Mouse (Mus musculus) liver, embryonic 14.5 days (tissue): ENCODE measurements around the gene Pear1. TPM values are rescaled to one million over a fixed set of nuclear protein-coding genes. Genes with fewer than 3 reads are reported as not detected.

Experiments
- ATAC-seq: fragments of 200-750 bp; cut with Nextera tagmentation; 2 replicates; pipeline ENCODE4 v1.8.0; 2017; ENCODE audit warnings: moderate number of reproducible peaks, mild to moderate bottlenecking, moderate library complexity; ENCODE audit not compliant: insufficient read depth
- DNase-seq, 3 experiments: peaks; one replicate each; pipeline ENCODE4 v3.0.0-alpha.2; 2012 to 2013; ENCODE audit warnings: low read depth in 3 of 3, low spot score in 3 of 3
- H3K27ac ChIP-seq: fragments of 300-500 bp; sonication (generic); 2 replicates; pipeline ENCODE4 v1.5.1; 2014; ENCODE audit warnings: moderate library complexity, mild to moderate bottlenecking, control low read depth, inconsistent platforms
- H3K27me3 ChIP-seq: fragments of 300-500 bp; sonication (generic); 2 replicates; pipeline ENCODE4 v1.6.1; 2014; ENCODE audit warnings: mild to moderate bottlenecking, low read length, moderate library complexity; ENCODE audit not compliant: control insufficient read depth, insufficient read depth
- H3K36me3 ChIP-seq: fragments of 300-500 bp; sonication (generic); replicated peaks from 2 replicates; pipeline ENCODE4 v1.6.1; 2014; ENCODE audit warnings: low read depth; ENCODE audit not compliant: control insufficient read depth, insufficient read depth
- H3K4me1 ChIP-seq, 2 experiments: fragments of 200-500 bp in 1 of 2; fragments of 300-500 bp in 1 of 2; sonication (generic) in 1 of 2; replicated peaks; 2 replicates each; pipeline ENCODE4 v1.6.1; 2012 to 2014; ENCODE audit warnings: antibody characterized with exemption in 1 of 2, inconsistent platforms in 1 of 2, low read length in 1 of 2; ENCODE audit not compliant: control insufficient read depth in 2 of 2, insufficient read depth in 2 of 2
- H3K4me2 ChIP-seq: fragments of 300-500 bp; sonication (generic); 2 replicates; pipeline ENCODE4 v1.6.1; 2014; ENCODE audit warnings: low read depth, mild to moderate bottlenecking, control low read depth, moderate library complexity
- H3K4me3 ChIP-seq, 2 experiments: fragments of 200-500 bp in 1 of 2; fragments of 300-500 bp in 1 of 2; sonication (generic) in 1 of 2; 2 replicates each; pipeline ENCODE4 v1.5.1; 2012 to 2014; ENCODE audit warnings: low read depth in 2 of 2, low read length in 2 of 2, mild to moderate bottlenecking in 2 of 2, control low read depth in 1 of 2, inconsistent platforms in 1 of 2, moderate library complexity in 1 of 2; ENCODE audit not compliant: insufficient read depth in 1 of 2
- H3K9ac ChIP-seq: fragments of 300-500 bp; sonication (generic); replicated peaks from 2 replicates; pipeline ENCODE4 v1.6.1; 2014; ENCODE audit warnings: mild to moderate bottlenecking, control low read depth, moderate library complexity
- H3K9me3 ChIP-seq: fragments of 300-500 bp; sonication (generic); 2 replicates; pipeline ENCODE4 v1.6.1; 2016; ENCODE audit warnings: low read length, mixed read lengths; ENCODE audit not compliant: control insufficient read depth
- CTCF ChIP-seq: IDR thresholded peaks from 2 replicates; pipeline ENCODE4 v1.5.1; 2016; ENCODE audit warnings: antibody characterized with exemption, low read depth, control low read depth
- EP300 ChIP-seq: IDR thresholded peaks from 2 replicates; pipeline ENCODE4 v1.6.1; 2016; ENCODE audit warnings: antibody characterized with exemption, low read depth
- WGBS: fragments of 180-500 bp; shearing (Covaris S2); extraction: QIAGEN DNeasy Blood & Tissue Kit; methylation state at CpG from one replicate; pipeline ENCODE4 v1.1.7; 2014; ENCODE audit not compliant: insufficient replicate concordance; 5-methylcytosine and 5-hydroxymethylcytosine counted together
- polyA plus RNA-seq, 2 experiments: library from polyadenylated mRNA; depleted of rRNA in 1 of 2; stranded (reverse) in 1 of 2; unstranded in 1 of 2; fragments of >200 nt; fragmentation: Nextera tagmentation in 1 of 2; extraction: Ambion mirVana in 1 of 2; gene quantifications; 2 replicates each; pipeline versions ENCODE4 v1.2.1 to v1.2.3; 2012 to 2014

Gene Pear1
- polyA plus RNA-seq, 2 experiments, result 3.8 to 5.4 TPM

DNA sequence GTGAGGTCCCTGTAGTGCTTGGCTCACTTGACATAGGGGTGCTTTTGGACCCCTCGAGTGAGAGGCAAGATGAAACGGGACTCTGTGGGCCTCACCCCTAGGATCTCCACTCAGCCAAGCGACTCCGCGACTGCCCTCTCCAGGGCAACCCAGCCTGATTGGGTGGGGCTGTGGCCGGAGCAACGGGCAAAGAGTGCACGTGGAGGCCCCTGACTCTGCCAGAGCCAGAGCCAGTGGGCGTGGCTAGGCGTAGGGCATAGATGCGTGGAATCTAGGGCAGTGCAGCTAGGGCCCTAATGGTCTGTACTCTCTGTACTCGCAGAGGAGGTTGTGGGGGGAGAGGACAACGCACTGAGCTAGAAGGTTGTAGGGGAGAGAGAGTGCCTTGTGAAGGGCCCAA lies 75.7 kb downstream of the Pear1 start, which contains the start of gene Lrrc71:
Lrrc71 (minus strand) TSS at position 195 of the 400 bp plus-strand sequence.
- H3K27ac ChIP-seq, result no peak within 1 kb of the TSS
- DNase-seq (no peak), ATAC-seq (no peak)
- H3K9ac ChIP-seq, result no peak within 1 kb of the TSS
- no peaks in the 10 kb centered on the region for H3K9me3 ChIP-seq
- no peak within 1 kb of the TSS for H3K4me2 ChIP-seq
- TF ChIP-seq EP300 (no peak), CTCF (no peak)
- H3K4me3 ChIP-seq, result no peak within 1 kb of the TSS
- WGBS, result 51% methylated on average over 13 of the region's 13 CpGs
- H3K27me3 ChIP-seq, result no peaks in the 10 kb centered on the region
- no peaks in the 10 kb centered on the region for H3K4me1 ChIP-seq
- no peaks in the 10 kb centered on the region for H3K36me3 ChIP-seq

DNA sequence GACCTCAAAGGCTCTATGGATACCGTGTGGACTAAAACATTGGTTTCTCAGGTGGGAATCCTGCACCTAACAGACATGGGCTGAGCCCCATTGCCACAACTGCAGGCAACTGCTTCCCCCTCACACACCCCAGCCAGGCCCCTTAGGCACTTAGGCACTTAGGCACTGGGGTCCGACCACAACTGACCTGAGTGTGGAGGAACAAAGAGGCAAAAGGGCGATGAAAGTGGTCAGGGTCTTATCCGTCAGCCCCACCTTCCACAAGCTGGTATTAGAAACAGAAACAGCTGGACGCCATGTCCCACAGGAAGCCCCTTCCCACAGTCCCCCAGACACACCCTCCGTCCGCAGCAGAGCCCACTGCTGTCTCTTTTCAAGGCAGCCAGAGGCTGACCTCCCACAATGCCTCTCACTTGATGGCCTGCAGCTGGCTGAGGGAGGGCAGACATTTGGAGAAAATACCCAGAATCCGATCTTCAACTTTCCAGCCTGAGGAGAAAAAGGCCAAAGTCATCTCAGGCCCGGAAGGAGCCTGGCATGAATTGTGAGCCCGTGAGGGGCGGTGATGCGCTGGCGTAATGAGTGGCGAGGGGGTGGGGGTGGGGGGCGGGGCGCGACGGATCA lies 79.0 kb downstream of the Pear1 start:
- ATAC-seq, result no peak
- no peak overlapping the region for H3K4me2 ChIP-seq

GRCm38 (mm10) chr3:87743927-87744326 lies 80.2 kb downstream of the Pear1 start:
- Histone ChIP-seq H3K9me3 (no peaks in the 10 kb centered on the region), H3K36me3 (no peaks in the 10 kb centered on the region)
- 33% methylated on average over 4 of the region's 4 CpGs for WGBS

More for the DNA sequence above, 79.0 kb downstream of the Pear1 start:
- WGBS, result 49% methylated on average over 18 of the region's 18 CpGs
- H3K9ac ChIP-seq, result no peak overlapping the region
- H3K27ac ChIP-seq, result no peak overlapping the region
- DNase-seq, result no peak
- no peak overlapping the region for H3K4me3 ChIP-seq
- no peaks in the 10 kb centered on the region for H3K36me3 ChIP-seq
- no peaks in the 10 kb centered on the region for H3K27me3 ChIP-seq
- TF ChIP-seq EP300, result no peak
- no peak for TF ChIP-seq CTCF
- H3K4me1 ChIP-seq, result no peaks in the 10 kb centered on the region
- H3K9me3 ChIP-seq, result no peaks in the 10 kb centered on the region

GRCm38 (mm10) chr3:87742735-87743134 lies 81.4 kb downstream of the Pear1 start:
- Histone ChIP-seq H3K4me3 (no peak overlapping the region), H3K4me1 (no peaks in the 10 kb centered on the region), H3K27ac (no peak overlapping the region), H3K4me2 (no peak overlapping the region), H3K9ac (no peak overlapping the region), H3K36me3 (no peaks in the 10 kb centered on the region), H3K27me3 (no peaks in the 10 kb centered on the region), H3K9me3 (no peaks in the 10 kb centered on the region)
- WGBS, result 59% methylated on average over 16 of the region's 16 CpGs
- no peak for TF ChIP-seq CTCF
- no peak for TF ChIP-seq EP300
- DNase-seq (no peak), ATAC-seq (no peak)

More at GRCm38 (mm10) chr3:87743927-87744326, 80.2 kb downstream of the Pear1 start:
- Histone ChIP-seq H3K27ac (no peak overlapping the region), H3K27me3 (no peaks in the 10 kb centered on the region), H3K4me2 (no peak overlapping the region), H3K4me3 (no peak overlapping the region), H3K9ac (no peak overlapping the region), H3K4me1 (no peaks in the 10 kb centered on the region)
- no peak for ATAC-seq
- TF ChIP-seq EP300 (no peak), CTCF (no peak)
- DNase-seq, result no peak

DNA sequence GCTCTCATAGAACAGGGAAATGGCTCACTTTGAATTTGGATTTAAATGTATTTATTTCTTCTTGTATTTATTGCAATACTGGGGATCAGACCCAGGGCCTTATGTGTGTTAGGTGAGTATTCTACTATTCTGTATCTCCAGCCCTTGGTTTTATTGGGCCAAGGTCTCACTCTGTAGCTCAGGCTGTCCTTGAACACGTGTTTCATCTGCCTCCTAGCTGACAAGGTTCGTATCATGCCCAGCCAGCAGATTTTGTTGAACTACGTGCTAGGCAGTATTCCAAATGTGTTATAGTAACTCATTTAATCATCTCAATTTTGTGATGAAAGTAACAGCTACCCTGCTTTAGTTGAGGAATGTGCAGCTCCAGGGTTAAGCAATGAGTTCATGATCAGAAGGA lies 82.1 kb downstream of the Pear1 start:
- no peak overlapping the region for H3K27ac ChIP-seq
- no peak for TF ChIP-seq EP300
- TF ChIP-seq CTCF, result no peak
- no peaks in the 10 kb centered on the region for H3K27me3 ChIP-seq
- no peak overlapping the region for H3K9ac ChIP-seq
- DNase-seq (no peak), ATAC-seq (no peak)
- 61% methylated on average over 3 of the region's 3 CpGs for WGBS
- H3K36me3 ChIP-seq, result no peaks in the 10 kb centered on the region
- no peak overlapping the region for H3K4me3 ChIP-seq
- no peak overlapping the region for H3K4me2 ChIP-seq
- H3K4me1 ChIP-seq, result no peaks in the 10 kb centered on the region
- H3K9me3 ChIP-seq, result no peaks in the 10 kb centered on the region
